Mouse (Mus musculus): ENCODE measurements at regions not wholly inside any gene's neighbourhood (a gene's known extent, or its start where the extent isn't known, plus 50 kb on each side); places are given as distances from the start of the nearest gene placed in this dataset.

DNA sequence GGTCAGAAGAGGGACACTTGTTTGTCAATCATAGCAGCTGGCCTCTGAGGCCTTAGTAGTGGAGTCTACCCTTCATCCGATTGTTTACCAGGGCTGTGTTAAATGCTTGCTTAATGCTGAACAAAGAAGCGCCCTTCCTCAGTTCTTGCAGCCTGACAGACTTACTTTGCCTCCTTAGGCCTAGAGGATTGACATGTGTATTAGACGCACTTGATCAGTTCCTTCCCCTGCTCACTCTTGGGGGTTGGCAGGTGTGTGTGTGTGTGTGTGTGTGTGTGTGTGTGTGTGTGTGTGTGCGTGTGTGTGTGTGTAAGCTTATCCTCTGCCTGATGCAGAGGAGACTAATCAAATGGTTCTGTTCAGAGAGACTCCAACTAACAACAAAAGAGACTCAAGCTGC, 91.8 kb upstream of the Dnajc19 start:
- no peak for DNase-seq (ENCODE audit: extremely low spot score, low spot score)
- no peaks in the 10 kb centered on the region for H3K36me3 ChIP-seq (replicated peaks)

DNA sequence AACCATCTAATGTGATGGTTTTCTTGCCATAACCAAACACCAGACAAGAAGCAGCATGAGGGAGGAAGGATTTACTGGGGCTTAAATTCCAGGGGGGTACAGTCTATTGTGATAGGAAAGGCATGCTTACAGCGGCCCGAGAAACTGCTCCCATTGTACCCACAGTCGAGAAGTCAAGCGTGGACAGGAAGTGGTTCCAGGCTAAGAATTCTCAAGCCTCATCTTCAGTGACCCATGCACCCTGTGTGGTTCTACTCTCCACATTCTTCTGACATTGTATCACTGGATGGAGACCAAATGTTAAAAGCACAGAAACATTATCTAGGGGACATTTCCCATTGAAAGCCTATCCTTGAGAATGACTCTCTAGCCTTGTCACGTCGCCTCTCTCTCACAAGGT, 90.8 kb upstream of the Dnajc19 start:
- no peak overlapping the region for H3K4me3 ChIP-seq
- WGBS, result 80% methylated on average over 6 of the region's 6 CpGs
- DNase-seq (ENCODE audit: extremely low spot score, low spot score), result no peak

More for the DNA sequence above, 91.8 kb upstream of the Dnajc19 start:
- WGBS, result 59% methylated on average over 4 of the region's 4 CpGs
- Histone ChIP-seq H3K27me3 (ENCODE audit: poor library complexity, severe bottlenecking) (no peaks in the 10 kb centered on the region), H3K27ac (no peak overlapping the region), H3K4me3 (no peak overlapping the region), H3K9me3 (no peaks in the 10 kb centered on the region), H3K4me1 (peaks cover 9% of the 10 kb centered on the region)

DNA sequence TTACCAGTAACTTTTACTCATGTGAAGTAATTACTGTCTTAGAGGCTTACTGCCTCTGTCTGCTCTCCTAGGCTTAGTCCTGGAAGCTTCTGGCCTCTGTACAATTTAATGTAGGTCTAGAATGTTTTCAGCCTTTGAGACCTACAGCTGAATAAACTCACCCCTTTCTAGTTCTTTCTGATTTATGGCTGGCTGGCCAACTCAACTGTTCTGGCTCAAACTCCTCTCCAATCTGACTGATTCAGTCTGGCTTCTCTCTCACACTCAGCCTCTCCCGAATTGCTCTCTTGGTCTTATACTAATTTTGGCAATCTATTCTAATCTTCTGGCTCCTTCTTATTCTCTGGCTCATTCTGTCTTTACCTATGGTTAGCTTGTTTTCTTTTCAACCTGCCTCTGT, 87.0 kb upstream of the Dnajc19 start:
- Histone ChIP-seq H3K4me1 (peaks cover 9% of the 10 kb centered on the region), H3K4me3 (no peak overlapping the region), H3K36me3 (replicated peaks) (no peaks in the 10 kb centered on the region), H3K27ac (no peak overlapping the region), H3K27me3 (ENCODE audit: poor library complexity, severe bottlenecking) (no peaks in the 10 kb centered on the region), H3K9me3 (no peaks in the 10 kb centered on the region)
- 87% methylated on average over 1 of the region's 1 CpGs for WGBS
- DNase-seq (ENCODE audit: extremely low spot score, low spot score), result no peak

More for the DNA sequence above, 90.8 kb upstream of the Dnajc19 start:
- H3K4me1 ChIP-seq, result peaks cover 9% of the 10 kb centered on the region
- H3K9me3 ChIP-seq, result no peaks in the 10 kb centered on the region
- H3K27me3 ChIP-seq (ENCODE audit: poor library complexity, severe bottlenecking), result no peaks in the 10 kb centered on the region
- H3K27ac ChIP-seq, result no peak overlapping the region
- H3K36me3 ChIP-seq (replicated peaks), result no peaks in the 10 kb centered on the region

DNA sequence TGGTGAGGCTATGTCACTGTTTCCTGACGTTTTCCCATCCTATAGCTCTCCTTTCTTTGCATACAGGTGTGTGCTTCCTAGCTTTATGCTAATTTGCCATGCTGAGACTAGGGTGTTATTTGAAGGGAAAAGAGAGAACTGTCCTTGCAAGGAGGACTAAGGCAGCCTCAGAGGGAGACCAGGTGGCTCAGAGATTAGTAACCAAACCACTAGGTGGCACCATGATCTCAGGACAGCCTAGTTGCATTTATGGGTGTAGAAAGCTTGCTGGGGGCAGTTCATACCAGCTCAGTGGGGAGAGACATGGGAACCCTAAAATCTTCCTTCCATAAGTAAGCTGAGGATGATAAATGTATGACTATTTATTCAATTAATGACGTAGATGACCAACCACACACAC, 68.9 kb upstream of the Dnajc19 start:
- DNase-seq (ENCODE audit: extremely low spot score, low spot score), result no peak
- Histone ChIP-seq H3K27me3 (ENCODE audit: poor library complexity, severe bottlenecking) (no peaks in the 10 kb centered on the region), H3K4me1 (peaks cover 8% of the 10 kb centered on the region), H3K36me3 (replicated peaks) (no peaks in the 10 kb centered on the region), H3K4me3 (no peak overlapping the region), H3K9me3 (no peaks in the 10 kb centered on the region), H3K27ac (no peak overlapping the region)
- 60% methylated on average over 2 of the region's 2 CpGs for WGBS

DNA sequence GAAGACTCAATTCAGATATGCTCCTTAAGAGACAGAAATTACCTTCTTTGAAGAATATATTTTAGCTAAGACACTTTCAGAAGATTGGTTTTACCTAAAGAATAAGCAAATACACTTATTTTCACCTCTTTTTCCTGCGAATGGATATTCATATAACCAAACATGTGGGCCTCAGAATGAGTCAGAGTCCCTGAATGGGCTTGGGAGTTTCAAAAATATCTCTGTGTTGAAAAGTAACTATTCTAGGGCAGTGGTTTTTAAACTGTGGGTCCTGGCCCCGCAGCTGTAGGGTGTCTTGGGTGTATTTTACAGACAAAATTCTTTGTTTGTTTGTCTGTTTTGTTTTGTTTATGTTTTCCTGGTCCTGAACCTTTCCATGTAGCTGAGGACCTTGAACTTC, 62.5 kb upstream of the Dnajc19 start:
- Histone ChIP-seq H3K36me3 (replicated peaks) (no peaks in the 10 kb centered on the region), H3K4me1 (no peaks in the 10 kb centered on the region), H3K27ac (no peak overlapping the region), H3K4me3 (no peak overlapping the region), H3K9me3 (no peaks in the 10 kb centered on the region), H3K27me3 (ENCODE audit: poor library complexity, severe bottlenecking) (no peaks in the 10 kb centered on the region)
- WGBS, result 81% methylated on average over 2 of the region's 2 CpGs
- DNase-seq (ENCODE audit: extremely low spot score, low spot score), result no peak

DNA sequence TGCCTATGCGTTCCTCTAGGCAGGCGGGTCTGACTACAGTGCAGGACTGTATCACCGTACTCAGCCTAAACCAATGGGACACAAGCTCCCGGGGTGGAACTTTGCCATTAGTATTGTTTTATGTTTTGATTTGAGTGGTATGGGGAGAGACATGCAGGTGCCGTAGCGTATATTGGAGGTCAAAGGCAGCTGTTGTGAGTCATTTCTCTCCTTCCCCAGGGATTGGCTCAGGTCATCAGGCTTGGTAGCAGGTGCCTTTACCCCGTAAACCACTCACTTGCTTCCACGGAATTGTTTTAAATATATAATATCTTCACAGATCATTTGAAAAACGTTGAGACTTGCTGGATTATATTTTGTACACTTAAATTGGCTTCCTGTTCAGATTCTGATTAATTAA, 58.1 kb upstream of the Dnajc19 start:
- DNase-seq (ENCODE audit: extremely low spot score, low spot score), result no peak
- Histone ChIP-seq H3K4me1 (no peaks in the 10 kb centered on the region), H3K27ac (no peak overlapping the region), H3K27me3 (ENCODE audit: poor library complexity, severe bottlenecking) (no peaks in the 10 kb centered on the region), H3K36me3 (replicated peaks) (no peaks in the 10 kb centered on the region), H3K9me3 (no peaks in the 10 kb centered on the region), H3K4me3 (no peak overlapping the region)
- WGBS, result 85% methylated on average over 9 of the region's 9 CpGs

DNA sequence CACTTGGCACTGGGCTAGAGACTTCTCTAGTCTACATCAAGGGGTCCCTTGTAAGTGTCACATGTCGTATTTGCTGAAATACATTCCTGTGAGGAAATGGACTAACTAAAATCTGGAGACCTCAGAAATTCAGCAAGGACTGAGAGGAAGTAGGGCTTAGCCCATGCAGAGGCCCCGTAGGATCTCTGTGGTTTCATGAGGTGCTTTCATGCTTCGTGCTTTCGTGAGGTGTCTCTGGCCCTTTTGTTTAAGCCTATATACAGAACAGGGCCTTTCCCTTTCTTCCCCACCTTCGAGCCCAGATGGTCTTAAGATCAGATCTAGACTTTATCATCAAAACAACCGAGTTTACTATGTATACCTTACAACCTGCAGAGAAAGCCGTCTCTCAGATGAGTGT, 56.9 kb upstream of the Dnajc19 start:
- Histone ChIP-seq H3K27me3 (ENCODE audit: poor library complexity, severe bottlenecking) (no peaks in the 10 kb centered on the region), H3K4me3 (no peak overlapping the region), H3K36me3 (replicated peaks) (no peaks in the 10 kb centered on the region), H3K9me3 (no peaks in the 10 kb centered on the region), H3K27ac (no peak overlapping the region), H3K4me1 (no peaks in the 10 kb centered on the region)
- no peak for DNase-seq (ENCODE audit: extremely low spot score, low spot score)
- WGBS, result 91% methylated on average over 7 of the region's 7 CpGs

DNA sequence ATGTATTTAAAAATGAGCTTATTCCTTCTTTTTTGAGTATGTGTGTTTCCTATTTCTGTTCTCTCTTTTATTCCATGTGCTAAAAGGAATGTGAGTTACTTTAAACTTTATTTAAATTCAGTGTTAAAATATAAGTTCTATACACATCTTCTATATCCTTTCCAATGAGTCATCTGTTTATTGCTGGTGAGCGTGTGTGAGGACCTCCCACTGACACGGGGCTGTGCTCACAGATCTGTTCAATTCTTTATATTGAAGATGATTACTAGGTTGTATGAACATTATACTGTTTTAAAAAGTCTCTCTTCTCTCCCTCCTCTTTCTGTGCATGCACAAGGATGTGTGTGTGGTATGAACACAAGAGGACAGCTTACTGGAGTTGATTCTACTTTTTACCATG, 55.3 kb upstream of the Dnajc19 start:
- Histone ChIP-seq H3K9me3 (no peaks in the 10 kb centered on the region), H3K4me3 (no peak overlapping the region), H3K27ac (no peak overlapping the region), H3K36me3 (replicated peaks) (no peaks in the 10 kb centered on the region), H3K4me1 (no peaks in the 10 kb centered on the region), H3K27me3 (ENCODE audit: poor library complexity, severe bottlenecking) (no peaks in the 10 kb centered on the region)
- whole genome bisulfite sequencing, result 88% methylated on average over 2 of the region's 2 CpGs
- no peak for DNase-seq (ENCODE audit: extremely low spot score, low spot score)

All from forebrain, embryonic 10.5 days (tissue).